Mouse (Mus musculus): ENCODE results near the gene Gm3646. TPM values are rescaled to one million over a fixed set of nuclear protein-coding genes. Genes with fewer than 3 reads are reported as not detected.

The Gm3646 gene
- total RNA-seq, 2 experiments from 2014 or later = 1.3 to 1.9 TPM

Other genes starting within 250 kb of the Gm3646 start
- 1 to 10 TPM; 6.0 to 6.9 TPM for gene Rnf149, start 227.9 kb downstream of the Gm3646 start, total RNA-seq (2021)
- not detected for gene Creg2, start 153.9 kb downstream of the Gm3646 start, total RNA-seq (2021)
- not detected for gene Rfx8, start 84.3 kb downstream of the Gm3646 start, total RNA-seq (2021)
- 10 to 100 TPM; 26.0 to 30.9 TPM for gene Map4k4, start 95.6 kb upstream of the Gm3646 start, total RNA-seq (2021)

Measured in gastrocnemius, postnatal 36 days (tissue).